Mouse (Mus musculus) megakaryocyte, adult 5-6 weeks (primary cell): ENCODE data around the gene Nlrc4. TPM values are rescaled to one million over a fixed set of nuclear protein-coding genes. Genes with fewer than 3 reads are reported as not detected.
"Not testable (repeated sequence)": the region's sequence is repeated elsewhere in the genome, so short reads cannot be mapped to it uniquely, and the experiment has no call there.

Experiments used
- ATAC-seq: 2 replicates; pipeline ENCODE4 v1.8.0; 2016; ENCODE audit warnings: mild to moderate bottlenecking, inconsistent platforms; ENCODE audit not compliant: poor library complexity, severe bottlenecking
- total RNA-seq, 2 experiments: library from RNA; stranded (forward) in 1 of 2; stranded (reverse) in 1 of 2; fragments of 153-499, 151-499 nt in 1 of 2; fragments of 221-1000, 200-1000 nt in 1 of 2; gene quantifications; 2 replicates each; pipeline versions ENCODE4 v1.2.3 to v1.2.4; 2015 to 2017

Gene Nlrc4
- total RNA-seq (2015) (7.3 and 9.3 TPM in 2 replicates), total RNA-seq (2017) (12.1 and 12.5 TPM in 2 replicates)

GRCm38 (mm10) chr17:74458711-74459408 is at the start of gene Nlrc4:
Gene Nlrc4 (minus strand): TSS chr17:74459142.
- peak; percentile 94 for ATAC-seq

GRCm38 (mm10) chr17:74508600-74508999 is 49.7 kb upstream of the Nlrc4 start:
- ATAC-seq: peak; percentile 89

- no peak for ATAC-seq
These were observed 49.0 kb upstream of the Nlrc4 start for GRCm38 (mm10) chr17:74507934-74508333.

- ATAC-seq: no peak
These were observed 42.1 kb upstream of the Nlrc4 start for GRCm38 (mm10) chr17:74501085-74501484.

- ATAC-seq: no peak
These were observed 41.3 kb upstream of the Nlrc4 start for GRCm38 (mm10) chr17:74500204-74500603.

- ATAC-seq: no peak
These were observed 32.6 kb upstream of the Nlrc4 start for GRCm38 (mm10) chr17:74491565-74491964.

GRCm38 (mm10) chr17:74489901-74490220 is 30.9 kb upstream of the Nlrc4 start:
- no peak for ATAC-seq

GRCm38 (mm10) chr17:74489024-74489900 is 30.3 kb upstream of the Nlrc4 start, which contains the start of gene Yipf4:
Gene Yipf4 (plus strand): TSS chr17:74489493.
- ATAC-seq: peak; percentile 98

GRCm38 (mm10) chr17:74480361-74481069 is 21.6 kb upstream of the Nlrc4 start:
- no peak for ATAC-seq

GRCm38 (mm10) chr17:74470133-74470532 is 11.2 kb upstream of the Nlrc4 start:
- not testable (repeated sequence) for ATAC-seq

- ATAC-seq: not testable (repeated sequence)
These were observed 9.0 kb upstream of the Nlrc4 start for GRCm38 (mm10) chr17:74467981-74468380.

- ATAC-seq: no peak
These were observed 4.6 kb upstream of the Nlrc4 start for GRCm38 (mm10) chr17:74463510-74463909.

- ATAC-seq: no peak; the same call in 1 of the 2 replicates
These were observed 817 bp downstream of the Nlrc4 start for GRCm38 (mm10) chr17:74457972-74458677.

GRCm38 (mm10) chr17:74456825-74457224 is 2.1 kb downstream of the Nlrc4 start:
- no peak for ATAC-seq

- ATAC-seq: no peak
These were observed 3.5 kb downstream of the Nlrc4 start for GRCm38 (mm10) chr17:74455426-74455825.

- peak; percentile 34; the same call in 1 of the 2 replicates for ATAC-seq
These were observed 4.3 kb downstream of the Nlrc4 start for GRCm38 (mm10) chr17:74454660-74455059.

- peak; percentile 65 for ATAC-seq
These were observed 5.0 kb downstream of the Nlrc4 start for GRCm38 (mm10) chr17:74453928-74454327.

GRCm38 (mm10) chr17:74449776-74450175 is 9.2 kb downstream of the Nlrc4 start:
- ATAC-seq: no peak

- peak; percentile 98 for ATAC-seq
These were observed 18.5 kb downstream of the Nlrc4 start for GRCm38 (mm10) chr17:74440486-74440885.

- ATAC-seq: no peak
These were observed 21.2 kb downstream of the Nlrc4 start for GRCm38 (mm10) chr17:74437762-74438161.

- ATAC-seq: no peak
These were observed 26.3 kb downstream of the Nlrc4 start for GRCm38 (mm10) chr17:74432631-74433030.
